Mouse (Mus musculus): ENCODE data around the gene Itm2c.

DNA sequence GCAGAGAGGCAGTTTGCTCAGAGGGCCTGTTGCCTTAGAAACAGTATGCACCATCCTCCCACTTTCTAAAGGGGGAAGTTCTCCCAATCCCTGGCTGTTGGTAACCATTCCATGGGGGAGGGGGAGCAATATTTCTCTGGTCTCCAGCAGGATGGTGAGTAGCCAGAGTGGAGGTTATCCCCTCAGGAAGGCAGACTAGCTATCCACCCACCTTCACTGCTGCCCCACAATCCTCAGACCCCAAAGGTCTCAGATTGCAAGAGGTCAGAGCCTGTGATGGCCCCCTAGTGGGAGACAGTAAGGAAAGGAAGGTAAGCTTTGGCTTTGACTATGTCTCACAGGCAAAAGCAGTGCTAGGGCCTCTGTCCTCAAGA, 5.3 kb downstream of the Itm2c start:
- no peak for TF ChIP-seq EP300 (IDR thresholded peaks at IDR 0.05; ENCODE audit: insufficient read depth, low read depth, low read length)
- peak; percentile 10 for TF ChIP-seq CTCF (IDR thresholded peaks at IDR 0.05; ENCODE audit: low read depth, low read length)
- TF ChIP-seq POLR2A (IDR thresholded peaks at IDR 0.05; ENCODE audit: insufficient read depth, low read length), result no peak
